Mouse (Mus musculus): ENCODE results near the gene Nab2.
A peak's percentile ranks its signal among the peaks of the same experiment; 100 is the strongest.
"Not testable (repeated sequence)": the region's sequence is repeated elsewhere in the genome, so short reads cannot be mapped to it uniquely, and the experiment has no call there.

Nab2 gene

DNA sequence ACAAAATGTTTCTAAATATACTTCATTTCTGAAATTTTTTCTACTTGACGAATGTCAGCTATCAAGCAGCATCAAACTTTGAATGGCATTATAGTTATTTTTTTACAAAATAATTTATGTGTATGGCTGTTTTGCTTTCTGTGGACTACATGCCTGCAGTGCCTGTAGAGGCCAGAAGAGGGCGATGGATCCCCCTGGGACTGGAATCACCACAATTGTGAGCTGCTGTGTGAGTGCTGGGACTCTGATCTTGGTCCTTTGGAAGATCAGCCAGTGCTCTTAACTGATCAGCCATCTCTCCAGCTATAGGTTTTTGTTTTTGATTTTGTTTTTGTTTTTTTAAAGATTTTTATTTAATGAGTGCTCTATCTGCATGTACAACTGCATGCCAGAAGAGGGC is 2.9 kb upstream of the Nab2 start:
- DNase-seq, result no peak

DNA sequence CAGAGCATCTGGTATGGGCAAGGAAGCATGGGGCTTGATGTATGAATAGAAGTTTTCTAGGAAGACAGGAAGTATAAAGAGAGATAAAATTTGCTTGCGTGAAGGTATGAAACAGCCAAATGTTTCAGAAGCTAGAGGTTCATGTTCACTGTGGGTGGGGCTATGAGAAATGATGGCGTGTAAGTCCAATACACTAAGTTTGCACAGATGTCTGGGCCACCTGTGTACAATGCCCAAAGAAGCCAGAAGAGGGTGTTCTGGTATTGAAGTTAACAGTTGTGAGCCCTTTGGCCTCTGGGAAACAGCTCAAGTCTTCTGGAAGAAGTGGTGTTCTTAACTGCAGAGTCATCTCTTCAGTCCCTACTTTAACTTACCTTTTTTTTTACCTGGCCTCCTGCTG is 1.8 kb upstream of the Nab2 start:
- DNase-seq, result no peak

DNA sequence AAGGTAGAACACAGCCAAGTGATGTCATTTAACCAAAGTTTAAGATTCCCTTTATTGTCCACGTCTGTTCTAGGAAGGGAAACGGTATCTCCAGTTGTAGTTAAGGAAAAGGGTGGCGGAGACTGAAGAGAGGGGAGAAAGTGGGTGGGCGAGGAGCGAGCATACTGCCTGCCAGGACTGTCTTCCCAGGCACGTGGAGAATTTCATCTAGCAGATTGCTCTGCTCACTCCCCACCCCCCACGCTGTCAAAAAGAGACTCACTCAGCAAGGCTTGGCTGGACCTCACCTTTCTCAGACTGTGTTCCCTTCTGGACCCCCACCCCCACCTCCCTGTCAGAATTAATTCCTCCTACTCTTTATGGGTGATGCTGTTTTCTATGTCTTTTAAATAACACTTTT is 802 bp upstream of the Nab2 start:
- peak; percentile 73 for DNase-seq

DNA sequence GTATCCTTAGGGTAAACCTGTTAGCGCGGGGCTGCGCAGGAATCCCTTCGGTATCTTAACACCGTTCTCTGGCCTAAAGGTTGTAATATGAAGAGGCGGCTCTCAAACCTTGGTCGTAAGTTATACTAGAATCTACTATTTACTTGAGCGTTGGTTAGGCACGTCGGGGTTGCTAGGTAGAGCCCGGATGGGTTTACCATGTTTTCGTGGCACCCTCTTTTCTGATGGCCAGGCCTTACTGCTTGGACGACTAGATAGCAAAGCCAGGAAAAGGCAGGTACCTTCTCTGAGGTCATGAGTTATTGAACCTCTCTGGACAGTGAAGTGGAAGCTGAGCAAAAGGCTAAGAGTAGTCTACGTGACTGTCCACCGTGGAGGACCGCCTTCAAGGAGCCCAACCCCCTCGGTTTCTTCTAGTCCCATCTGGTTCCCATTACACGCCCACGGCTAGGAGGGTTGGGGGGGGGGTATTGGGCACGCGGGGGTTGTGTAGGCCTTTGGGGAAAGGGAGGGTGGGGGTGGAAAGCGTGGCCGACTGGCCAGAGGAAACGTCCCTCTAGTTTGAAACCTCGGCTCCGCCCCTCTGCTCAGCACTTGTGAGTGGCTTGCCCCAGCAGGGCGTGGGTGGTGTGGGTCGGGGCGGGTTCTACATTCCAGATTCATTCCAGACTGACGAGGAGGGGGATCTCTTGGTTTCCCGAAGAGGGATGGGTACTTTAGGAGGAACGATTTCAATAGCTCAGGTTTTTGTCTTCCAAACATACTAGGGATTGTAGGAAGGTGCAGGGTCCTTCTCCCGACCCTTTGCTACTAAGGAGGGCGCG is 887 bp downstream of the Nab2 start:
- peak; percentile 73 for DNase-seq

DNA sequence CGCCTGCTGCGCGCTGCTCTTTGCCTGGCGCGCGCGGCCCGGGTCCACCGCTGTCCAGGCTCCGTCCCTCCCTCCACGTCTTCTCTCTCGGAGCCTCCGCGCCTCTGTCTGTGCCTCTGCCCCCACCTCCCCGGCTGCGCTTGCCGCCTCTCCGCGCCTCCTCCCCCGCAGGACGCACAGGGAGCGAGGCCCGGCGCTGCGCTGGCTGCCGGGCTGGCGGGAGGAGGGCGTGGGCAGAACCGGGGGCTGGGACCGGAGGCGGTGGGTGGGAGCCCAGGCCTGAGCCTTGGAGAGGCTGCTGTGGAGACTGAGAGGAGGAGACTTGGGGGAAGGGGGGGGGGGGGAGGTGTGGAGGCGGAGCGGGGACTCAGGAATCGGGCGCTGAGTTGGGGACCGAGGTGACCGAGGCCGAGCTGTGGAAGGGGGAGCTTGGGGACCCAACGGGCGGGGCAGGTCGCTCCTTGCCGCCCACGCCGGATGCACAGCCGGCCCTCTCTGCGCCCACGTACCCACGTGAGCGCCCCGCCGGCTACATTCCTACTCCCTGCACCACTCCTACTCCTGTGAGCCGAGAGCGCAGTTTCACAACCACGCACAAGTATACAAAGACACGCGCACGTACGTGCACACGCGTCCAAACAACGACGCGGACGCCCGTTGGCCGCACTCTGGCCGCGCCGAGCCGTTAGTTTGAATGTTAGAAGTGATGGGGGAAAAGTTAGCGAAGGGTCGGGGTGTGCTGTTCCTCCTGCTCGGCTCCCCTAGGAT is 1.7 kb downstream of the Nab2 start, which contains the start of gene Nemp1:
Nemp1 (plus strand) TSS at position 401 of the 768 bp plus-strand sequence.
- DNase-seq, result peak; percentile 75

DNA sequence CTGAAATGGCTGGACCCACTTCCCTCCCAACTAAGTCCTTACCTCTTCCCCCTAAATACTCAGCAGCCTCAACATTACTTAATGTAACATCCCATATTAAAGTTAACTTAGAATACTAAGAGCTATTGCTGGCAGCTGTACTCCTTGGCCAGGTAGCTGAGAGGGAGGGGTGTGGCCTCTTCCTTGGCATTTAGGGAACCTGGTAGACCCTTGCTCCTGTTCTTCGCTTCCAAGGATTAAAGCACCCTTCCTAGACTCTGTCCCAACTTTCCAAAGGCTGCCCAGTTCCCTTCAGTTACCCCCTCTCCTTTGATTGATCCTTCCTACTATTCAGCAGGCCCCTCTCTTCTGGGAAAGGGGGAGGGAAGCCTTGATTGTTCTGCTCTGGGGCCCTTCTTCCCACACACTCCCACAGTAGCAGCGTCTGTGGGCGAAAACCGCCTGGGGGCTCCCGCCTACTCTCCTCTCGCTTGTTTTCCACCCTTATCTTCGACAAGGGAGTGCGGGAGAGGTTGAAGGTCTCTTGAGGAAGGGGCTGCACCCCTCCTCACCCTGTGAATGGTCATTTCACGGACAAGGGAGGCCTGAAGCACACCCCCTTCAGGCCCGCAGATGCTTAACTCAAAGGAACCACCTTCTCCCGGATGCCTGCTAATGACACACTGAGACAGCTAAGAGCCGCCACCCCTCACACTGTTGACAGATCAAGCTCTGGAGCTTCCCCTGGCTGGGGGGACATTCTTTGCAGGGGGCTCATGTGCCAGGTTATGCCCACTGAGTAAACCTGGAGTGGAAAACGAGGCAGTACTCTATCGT is 2.8 kb downstream of the Nab2 start:
- no peak for DNase-seq

DNA sequence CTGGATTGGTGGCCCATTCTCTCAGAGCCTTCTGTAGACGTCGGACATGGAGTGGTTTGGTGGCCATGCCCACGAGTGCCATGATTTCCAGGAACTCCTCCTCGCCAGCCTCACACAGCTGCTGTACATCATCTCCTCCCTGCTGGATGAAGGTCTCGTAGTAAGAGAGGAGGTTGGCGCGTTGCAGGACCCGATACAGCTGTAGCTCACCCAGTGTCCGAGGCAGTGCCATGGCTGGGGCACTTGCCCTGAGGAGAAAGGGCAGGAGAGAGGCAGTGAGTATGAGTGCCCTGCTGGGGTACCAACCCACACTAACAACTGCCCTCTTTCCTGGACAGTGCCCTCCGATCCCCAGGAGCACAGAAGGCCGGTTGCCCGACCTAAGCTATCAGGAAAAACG is 3.5 kb downstream of the Nab2 start:
- DNase-seq, result no peak

DNA sequence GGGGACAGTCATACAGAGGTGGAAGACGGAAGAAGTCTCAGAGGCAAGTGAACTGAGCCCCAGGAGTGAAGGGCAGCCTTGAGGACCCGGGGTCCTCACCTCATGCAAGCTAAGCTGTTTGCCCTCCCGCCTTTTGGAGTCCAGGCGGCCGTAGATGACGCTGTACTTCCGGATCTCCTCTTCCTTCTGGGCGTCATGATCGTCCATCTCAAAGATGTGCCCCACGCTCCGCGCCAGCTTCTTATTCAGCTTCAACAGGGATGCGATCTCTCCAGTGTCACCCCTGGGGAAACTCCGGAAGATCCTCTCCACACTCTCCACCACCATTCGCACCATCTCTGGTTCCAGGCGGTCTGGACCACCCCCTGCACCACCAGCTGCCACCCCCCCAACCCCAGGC is 4.2 kb downstream of the Nab2 start:
- no peak for DNase-seq

DNA sequence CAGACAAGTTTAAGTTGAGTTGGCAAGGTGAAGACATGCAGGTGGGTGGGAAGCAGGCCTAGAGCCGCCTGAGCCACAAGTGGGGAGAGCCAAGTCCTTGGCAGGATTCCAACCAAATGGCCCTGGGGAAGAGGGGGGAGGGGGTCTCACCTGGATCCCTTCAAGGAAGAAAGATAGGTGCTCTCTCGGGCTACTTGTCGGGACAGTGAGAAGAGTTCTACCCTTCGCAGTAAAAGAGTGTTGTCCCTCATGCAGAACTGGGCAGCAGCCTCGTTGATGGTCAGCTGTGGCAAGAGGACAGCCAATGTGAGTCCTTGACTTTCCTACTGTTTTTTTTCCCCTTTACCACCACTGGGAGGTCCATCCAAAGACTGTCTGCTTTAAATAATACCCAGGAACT is 4.8 kb downstream of the Nab2 start:
- no peak for DNase-seq

DNA sequence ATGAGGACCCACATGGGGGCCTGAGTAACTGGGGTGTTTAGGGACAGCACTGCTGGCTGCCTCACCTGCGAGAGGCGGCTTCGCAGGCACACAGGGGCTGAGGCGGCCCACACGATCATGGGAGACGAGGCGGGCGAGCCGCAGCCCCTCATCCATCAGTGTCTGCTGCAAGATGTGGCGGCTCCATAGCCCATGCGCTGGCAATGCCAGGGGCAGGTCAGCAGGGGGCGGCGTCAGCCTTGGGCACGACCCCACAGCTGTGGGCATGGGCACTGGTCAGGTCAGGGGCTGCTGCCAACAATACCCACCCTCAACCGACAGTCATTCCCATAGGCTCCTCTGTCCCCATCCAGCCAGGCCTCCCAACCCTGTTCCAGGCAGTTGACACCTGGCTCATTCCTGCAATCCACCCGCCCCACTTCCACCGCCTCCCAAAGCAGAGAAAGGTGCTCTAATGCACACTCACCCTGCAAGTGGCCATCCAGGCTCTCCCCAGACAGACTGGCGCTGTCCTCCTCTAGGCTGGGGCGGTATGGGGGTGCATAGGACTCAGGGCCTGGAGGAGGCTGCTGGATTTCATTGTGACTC is 5.6 kb downstream of the Nab2 start:
- DNase-seq, result no peak

DNA sequence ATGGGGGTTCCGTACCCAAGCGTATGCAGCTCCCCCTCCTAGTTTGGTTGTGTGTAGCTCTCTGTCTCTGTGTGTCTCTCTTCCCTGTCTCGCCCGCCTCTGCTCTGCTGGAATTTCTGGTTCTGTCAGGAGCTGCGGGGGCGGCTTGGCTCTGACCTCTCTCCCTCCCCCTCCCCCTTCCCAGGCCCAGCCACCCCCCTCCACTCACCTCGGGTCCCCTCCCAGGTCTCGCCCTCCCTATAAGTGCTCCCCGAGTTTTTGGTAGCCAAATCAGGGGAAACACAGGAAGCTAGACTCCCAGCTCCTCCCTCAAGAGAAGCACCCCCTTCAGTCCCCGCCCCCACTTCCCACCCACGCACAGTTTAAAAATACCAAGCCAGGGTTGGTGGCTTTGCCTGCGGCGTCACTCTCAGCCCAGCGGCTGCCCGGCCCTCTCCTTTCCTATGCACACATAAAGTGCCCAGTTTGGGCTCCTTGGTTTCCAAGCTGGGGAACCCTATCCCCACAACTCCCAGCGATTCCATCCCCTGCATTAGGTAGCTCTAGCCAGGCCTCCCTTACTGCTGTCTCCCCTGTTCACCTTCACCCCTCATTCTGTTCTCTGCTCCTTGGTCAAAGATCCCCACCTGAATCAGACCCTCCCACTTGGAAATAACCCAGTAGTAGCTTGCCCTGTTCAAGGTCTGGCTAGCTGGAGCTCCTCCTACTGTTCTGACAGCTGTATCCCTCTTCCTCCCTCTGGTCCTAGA is 6.3 kb downstream of the Nab2 start:
- peak; percentile 65 for DNase-seq

DNA sequence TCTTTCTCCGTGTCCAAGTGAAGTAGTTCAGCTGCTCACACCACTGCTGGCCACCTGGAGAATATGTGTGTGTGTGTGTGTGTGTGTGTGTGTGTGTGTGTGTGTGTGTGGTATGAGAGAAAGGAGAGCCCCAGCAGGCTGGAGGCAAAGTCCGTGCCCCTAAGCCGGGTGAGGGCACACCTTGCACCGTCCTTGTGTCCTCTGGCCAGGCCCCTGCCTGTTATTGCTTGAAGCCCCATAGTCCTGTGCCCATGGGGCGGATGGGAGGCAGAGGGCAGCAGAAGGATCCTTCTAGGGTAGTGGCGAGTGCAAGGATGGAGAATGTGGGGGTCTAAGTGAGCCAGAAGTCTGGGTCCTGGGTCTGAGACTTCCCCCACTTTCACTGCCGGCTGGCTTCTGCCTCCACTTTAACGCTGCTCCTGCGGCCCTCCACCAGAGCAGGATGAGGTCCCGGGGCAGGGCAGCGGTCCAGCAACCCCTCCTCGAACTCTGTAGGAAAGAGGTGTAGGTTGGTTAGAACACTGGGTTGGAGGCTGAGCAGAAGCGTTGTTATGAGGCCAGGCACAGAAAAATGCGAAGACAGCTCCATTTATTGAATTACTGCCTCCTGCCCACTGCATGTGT is 7.0 kb downstream of the Nab2 start:
- no peak for DNase-seq

DNA sequence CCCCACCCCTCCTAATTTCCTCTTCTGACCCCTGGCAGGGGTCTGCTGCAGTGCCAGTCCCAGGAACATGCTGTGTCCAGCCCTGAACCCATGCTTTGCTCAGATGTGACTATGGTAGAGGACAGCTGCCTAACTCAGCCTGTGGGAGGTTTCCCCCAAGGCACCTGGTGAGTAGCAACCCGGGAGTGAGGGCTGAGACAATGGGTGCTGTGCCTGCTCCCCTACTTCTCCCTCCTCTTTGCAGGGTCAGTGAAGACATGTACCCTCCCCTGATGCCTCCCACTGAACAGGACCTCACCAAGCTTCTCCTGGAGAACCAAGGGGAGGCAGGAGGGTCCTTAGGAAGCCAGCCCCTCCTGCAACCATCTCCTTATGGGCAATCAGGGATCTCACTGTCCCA is 8.8 kb downstream of the Nab2 start:
- no peak for DNase-seq

DNA sequence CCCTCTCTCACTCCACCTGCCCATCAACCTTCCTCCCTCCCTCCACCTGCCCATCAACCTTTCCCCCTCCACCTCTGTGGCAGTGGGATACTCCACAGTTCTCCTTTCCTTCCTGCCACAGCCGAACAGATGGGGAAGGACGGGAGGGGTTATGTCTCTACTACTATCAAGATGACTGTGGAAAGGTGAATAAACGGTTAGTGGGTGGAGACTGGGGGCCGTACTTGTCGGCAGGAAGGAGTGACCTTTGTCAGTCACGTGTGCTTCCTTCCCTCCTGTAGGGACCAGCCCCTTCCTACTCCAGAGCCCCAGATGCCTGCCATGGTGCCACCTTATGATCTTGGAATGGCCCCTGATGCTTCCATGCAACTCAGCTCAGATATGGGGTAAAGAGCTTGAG is 10.3 kb downstream of the Nab2 start:
- DNase-seq, result no peak

DNA sequence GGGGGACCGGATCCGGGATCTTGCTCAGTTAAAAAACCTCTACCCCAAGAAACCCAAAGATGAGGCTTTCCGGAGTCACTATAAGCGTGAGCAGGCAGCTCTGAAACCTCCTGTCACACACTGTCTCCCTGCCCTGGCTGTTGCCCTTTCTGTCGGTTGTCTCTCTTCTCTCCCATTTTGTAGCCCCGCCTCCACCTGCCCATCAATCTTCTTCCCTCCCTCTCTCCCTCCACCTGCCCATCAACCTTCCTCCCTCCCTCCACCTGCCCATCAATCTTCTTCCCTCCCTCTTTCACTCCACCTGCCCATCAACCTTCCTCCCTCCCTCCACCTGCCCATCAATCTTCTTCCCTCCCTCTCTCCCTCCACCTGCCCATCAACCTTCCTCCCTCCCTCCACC is 10.8 kb downstream of the Nab2 start:
- DNase-seq, result not testable (repeated sequence)

DNA sequence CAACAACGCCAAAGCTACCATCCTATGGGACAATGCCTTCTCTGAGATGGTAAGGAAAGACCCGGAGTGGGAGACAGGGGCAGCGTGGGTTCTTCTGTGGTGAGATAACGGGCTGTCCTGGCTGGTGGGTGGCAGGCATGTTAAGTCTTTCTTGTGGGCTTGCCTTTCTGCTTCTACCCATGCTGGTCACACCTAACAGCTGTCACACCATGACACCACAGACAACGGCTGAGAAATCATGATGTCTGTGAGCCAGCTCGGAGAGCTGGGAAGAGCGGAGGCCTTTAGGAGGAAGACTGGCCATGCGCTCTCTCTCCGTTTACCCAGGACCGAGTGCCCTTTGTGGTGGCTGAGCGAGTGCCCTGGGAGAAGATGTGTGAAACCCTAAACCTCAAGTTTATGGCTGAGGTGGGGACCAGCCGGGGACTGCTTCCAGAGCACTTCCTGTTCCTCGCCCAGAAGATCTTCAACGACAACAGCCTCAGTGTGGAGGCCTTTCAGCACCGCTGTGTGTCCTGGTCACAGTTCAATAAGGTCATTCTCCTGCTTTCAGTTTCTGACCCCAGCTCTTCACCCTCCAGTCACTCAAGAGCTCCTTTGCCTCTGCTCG is 13.3 kb downstream of the Nab2 start:
- DNase-seq, result no peak

DNA sequence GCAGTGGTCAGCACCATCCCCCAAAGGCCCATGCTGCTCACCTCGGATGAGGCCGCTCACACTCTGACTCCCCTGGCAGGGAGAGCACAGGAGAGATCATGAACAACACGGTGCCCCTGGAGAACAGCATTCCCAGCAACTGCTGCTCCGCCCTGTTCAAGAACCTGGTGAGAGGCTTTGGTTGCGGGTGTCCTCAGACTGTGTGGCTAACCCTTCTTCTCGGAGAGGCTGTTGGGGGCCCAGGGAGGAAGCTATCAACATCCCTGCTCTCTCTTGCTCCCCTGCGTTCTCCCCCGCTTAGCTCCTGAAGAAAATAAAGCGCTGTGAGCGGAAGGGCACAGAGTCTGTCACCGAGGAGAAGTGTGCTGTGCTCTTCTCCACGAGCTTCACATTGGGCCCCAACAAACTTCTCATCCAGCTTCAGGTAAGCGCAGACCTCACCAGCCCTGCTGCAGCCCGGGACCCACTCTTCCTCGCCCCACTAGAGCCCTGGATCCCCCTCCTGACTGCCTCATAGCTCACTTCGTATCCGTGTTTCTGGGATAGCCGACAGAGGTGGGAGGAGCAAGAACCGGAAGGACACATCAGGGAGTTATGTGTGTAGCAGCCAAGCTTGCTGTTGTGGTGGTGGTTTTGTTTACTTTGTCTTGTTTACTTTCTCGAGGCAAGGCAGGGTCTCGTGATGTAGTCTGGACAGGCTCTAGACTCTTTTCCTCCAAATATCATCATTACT is 15.3 kb downstream of the Nab2 start:
- no peak for DNase-seq

DNA sequence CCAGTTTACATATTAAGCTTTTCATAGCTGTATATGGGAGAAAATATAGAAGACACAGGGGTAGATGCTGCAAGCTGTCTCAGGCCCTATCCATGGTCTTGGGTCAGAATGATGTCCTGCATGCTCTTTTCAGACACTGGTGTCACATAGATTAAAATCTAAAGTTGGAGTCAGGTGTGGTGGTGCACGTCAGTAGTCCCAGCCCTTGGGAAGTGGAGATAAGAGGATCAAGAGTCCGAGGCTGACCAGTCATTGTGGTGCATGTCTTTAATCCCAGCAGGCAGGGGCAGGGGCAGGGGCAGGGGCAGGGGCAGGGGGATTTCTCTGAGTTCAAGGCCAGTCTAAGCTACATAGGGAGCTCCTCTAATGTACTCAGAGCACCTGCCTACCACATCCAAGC is 22.6 kb downstream of the Nab2 start:
- no peak for DNase-seq

DNA sequence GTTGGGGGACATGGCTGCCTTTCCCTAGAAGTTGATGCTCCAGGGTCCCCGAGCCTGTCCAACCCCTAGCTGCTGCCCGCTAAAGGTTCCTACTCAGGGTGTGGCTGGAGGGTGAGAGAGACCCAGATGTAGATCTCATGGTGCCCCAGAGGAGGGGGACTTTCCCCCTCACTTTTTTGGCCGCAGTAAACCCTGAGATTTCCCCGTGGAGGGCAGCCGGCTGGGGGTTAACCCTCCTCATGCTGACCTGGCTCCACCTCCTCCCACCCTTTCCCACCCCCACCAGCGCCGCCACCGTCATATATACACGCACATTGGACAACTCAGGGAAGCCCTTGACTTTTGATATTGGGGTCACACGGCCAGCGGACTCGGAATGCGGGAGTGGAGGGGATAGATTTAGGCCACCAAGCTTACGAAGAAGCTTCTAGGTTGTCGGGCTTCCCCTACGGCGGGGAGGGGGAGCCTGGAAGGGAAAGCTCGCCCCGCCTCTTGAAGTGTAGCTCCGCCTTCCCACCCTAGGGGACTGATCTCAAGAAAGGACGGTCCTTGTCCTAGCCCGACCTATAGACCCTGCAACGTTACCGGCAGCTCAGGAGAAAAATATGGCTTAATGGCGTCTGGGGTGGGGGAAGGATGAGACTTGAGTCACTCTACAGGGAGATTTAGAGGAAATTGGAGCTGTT is 24.7 kb downstream of the Nab2 start:
- DNase-seq, result no peak
